Mouse (Mus musculus): ENCODE measurements around the gene Ugt1a5. TPM values are rescaled to one million over a fixed set of nuclear protein-coding genes. Genes with fewer than 3 reads are reported as not detected.
"Not testable (repeated sequence)": the region's sequence is repeated elsewhere in the genome, so short reads cannot be mapped to it uniquely, and the experiment has no call there.

Ugt1a5 gene
- polyA plus RNA-seq, 1 experiment from 2014 or later = not detected

DNA sequence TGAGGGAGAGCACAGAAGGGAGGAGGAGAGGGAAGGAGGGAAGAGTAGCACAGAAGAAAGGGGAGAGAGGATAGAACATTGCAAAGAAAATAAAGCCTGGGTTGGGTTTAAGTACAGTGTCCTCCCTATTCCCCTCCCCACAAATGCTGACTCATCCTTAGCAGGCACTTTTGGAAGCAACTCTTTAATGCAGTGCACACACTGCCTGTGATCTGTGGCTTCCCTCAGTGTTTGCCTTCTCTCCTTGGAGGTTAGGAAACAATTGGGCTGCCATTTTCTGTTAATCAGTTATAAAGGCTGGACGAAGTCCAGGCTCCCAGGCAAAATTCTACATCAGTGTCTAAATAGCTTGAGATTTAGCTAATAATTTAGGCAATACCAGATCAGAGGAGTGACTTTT lies 25.3 kb upstream of the Ugt1a5 start:
- H3K9me3 ChIP-seq; H3K36me3 ChIP-seq; H3K4me3 ChIP-seq; H3K27me3 ChIP-seq (replicated peaks); H3K4me1 ChIP-seq; H3K9ac ChIP-seq; H3K27ac ChIP-seq; ATAC-seq (ENCODE audit: low FRiP score, low read depth); H3K4me2 ChIP-seq (replicated peaks): not testable (repeated sequence)
- 43% methylated on average over 1 of the region's 1 CpGs for WGBS

DNA sequence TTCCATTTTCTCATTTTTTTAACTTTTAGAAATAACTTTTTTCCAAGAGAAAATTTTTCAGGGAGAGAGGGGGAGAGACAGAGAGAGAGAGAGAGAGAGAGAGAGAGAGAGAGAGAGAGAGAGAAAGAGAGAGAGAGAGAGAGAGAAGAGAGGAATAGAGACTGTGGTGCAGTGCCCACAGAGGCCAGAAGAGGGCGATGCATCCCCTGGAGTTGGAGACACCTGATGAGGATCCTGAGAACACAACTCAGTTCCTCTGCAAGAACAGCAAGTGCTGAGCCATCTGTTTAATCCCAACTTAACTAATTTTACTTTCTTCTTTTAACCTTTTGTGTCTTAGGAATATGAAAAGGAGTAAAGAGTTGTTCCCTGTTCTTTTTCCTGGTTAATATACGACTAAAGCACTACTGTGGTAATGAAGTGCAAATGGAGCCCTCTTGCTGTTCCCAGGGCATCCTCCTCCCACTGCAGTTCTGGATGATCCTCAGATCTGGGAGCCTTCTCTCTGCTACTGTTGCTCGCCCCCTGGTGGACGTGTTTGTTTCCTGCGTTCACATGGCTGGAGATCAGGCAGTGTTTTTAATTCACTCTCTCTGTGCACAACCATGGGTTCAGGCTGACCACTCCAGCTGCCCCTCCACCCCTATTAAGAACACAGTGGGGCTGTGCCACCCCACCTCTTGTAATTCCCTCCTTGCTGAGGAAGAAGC lies 21.7 kb upstream of the Ugt1a5 start:
- H3K27ac ChIP-seq; H3K9me3 ChIP-seq; H3K4me1 ChIP-seq; H3K36me3 ChIP-seq; H3K4me3 ChIP-seq; H3K27me3 ChIP-seq (replicated peaks); H3K9ac ChIP-seq; H3K4me2 ChIP-seq (replicated peaks); ATAC-seq (ENCODE audit: low FRiP score, low read depth): not testable (repeated sequence)
- WGBS = 5% methylated on average over 5 of the region's 5 CpGs

DNA sequence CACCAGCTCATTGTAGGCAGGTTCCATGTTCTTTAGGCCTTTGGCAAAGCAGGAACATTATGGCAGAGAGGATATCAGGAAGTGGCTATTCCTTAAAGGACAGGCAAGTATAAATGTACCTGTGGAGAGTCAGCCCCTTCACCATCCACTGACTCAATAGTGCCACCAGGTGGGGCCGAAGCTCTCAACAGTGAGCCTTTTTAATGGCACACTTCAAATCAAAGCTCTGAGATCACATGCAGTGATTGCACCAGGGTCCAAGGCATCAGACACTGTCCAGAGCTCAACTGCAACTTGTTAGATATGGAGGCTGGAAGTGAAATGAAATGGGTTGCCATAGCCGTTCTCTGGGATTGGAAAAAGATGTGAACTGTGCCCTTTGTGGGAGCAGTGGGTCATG lies 20.5 kb upstream of the Ugt1a5 start:
- H3K27ac ChIP-seq; H3K4me2 ChIP-seq (replicated peaks); H3K9ac ChIP-seq; ATAC-seq (ENCODE audit: low FRiP score, low read depth); H3K4me1 ChIP-seq; H3K36me3 ChIP-seq; H3K27me3 ChIP-seq (replicated peaks); H3K4me3 ChIP-seq; H3K9me3 ChIP-seq: not testable (repeated sequence)
- WGBS = 73% methylated on average over 2 of the region's 2 CpGs

DNA sequence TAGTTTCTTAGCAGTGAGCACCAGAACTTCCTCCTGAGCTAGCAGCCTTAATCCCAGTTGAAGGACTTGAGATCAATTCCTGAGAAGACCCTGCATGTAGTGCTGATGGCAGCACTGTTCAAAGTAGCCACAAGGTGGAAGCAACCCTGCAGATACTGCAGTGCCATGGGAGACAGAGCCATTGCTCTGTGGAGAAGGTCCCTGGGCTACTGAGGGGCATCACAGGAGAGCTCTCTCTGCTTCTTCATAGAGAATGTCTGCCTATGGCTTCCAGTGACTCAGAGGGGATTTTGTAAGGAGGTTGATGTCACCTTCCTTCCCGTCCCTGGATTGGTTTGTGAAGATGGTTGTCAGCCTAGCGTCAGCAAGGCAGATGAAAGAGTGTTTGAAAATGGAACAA lies 15.7 kb upstream of the Ugt1a5 start:
- H3K36me3 ChIP-seq; H3K4me1 ChIP-seq; H3K9ac ChIP-seq; H3K4me3 ChIP-seq; H3K9me3 ChIP-seq; ATAC-seq (ENCODE audit: low FRiP score, low read depth); H3K4me2 ChIP-seq (replicated peaks); H3K27me3 ChIP-seq (replicated peaks); H3K27ac ChIP-seq: not testable (repeated sequence)
- 74% methylated on average over 2 of the region's 2 CpGs for WGBS

DNA sequence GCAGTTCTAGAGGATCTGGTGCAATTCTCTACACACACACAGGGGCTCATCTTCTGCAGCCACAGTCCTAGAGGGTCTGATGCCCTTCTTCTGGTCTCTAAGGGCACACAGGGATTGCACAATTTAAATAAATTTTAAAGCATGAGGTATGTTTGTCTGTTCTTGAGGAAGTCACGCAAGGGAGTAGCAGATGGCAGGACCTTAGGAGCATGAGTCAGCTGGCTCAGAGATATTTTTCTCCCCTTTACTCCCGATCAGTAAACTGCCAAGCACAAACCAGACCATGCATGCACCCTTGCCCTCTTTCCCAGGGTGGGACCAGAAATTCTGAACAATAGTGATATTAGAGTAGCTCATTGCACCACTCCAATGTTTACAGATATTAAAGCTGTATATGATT lies 7.4 kb upstream of the Ugt1a5 start:
- Histone ChIP-seq H3K4me1 (no peaks in the 10 kb centered on the region), H3K36me3 (no peaks in the 10 kb centered on the region), H3K9ac (no peak overlapping the region), H3K9me3 (no peaks in the 10 kb centered on the region), H3K4me2 (replicated peaks) (no peak overlapping the region), H3K27me3 (replicated peaks) (no peaks in the 10 kb centered on the region), H3K27ac (no peak overlapping the region), H3K4me3 (no peak overlapping the region)
- no peak for ATAC-seq (ENCODE audit: low FRiP score, low read depth)
- 88% methylated on average over 2 of the region's 2 CpGs for WGBS

- H3K27ac ChIP-seq; H3K9me3 ChIP-seq; H3K9ac ChIP-seq; H3K4me3 ChIP-seq; ATAC-seq (ENCODE audit: low FRiP score, low read depth); H3K4me2 ChIP-seq (replicated peaks); H3K27me3 ChIP-seq (replicated peaks); H3K36me3 ChIP-seq; H3K4me1 ChIP-seq: not testable (repeated sequence)
- 91% methylated on average over 5 of the region's 7 CpGs for WGBS
Measured at GRCm38 (mm10) chr1:88172190-88172589, 6.4 kb downstream of the Ugt1a5 start.

DNA sequence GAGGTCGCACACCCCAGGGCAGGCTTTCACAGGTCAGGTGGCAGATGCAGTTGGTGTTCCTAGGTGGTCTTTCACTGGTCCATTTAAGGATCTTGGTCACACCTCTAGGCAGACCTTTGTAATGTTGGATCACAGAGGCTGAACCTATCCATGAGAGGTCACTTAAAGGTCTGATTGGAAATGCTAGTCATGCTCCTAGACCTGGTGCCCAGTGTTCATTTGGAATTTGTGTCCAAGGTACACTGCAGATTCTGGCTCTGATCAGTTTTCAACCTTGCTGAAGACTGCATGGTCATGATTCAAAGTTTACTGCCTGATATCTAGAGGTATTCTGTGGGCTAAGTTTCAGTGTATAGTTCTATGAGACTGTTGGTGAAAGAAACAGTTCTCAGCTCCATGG lies 13.8 kb downstream of the Ugt1a5 start:
- no peak overlapping the region for H3K9ac ChIP-seq
- ATAC-seq (ENCODE audit: low FRiP score, low read depth) = no peak
- no peak overlapping the region for H3K4me2 ChIP-seq (replicated peaks)
- H3K27ac ChIP-seq = no peak overlapping the region
- H3K36me3 ChIP-seq = no peaks in the 10 kb centered on the region
- 92% methylated on average over 1 of the region's 1 CpGs for WGBS
- H3K9me3 ChIP-seq = peaks cover 10% of the 10 kb centered on the region; the same call in 1 of the 2 replicates
- no peaks in the 10 kb centered on the region for H3K4me1 ChIP-seq
- no peak overlapping the region for H3K4me3 ChIP-seq
- no peaks in the 10 kb centered on the region for H3K27me3 ChIP-seq (replicated peaks)

DNA sequence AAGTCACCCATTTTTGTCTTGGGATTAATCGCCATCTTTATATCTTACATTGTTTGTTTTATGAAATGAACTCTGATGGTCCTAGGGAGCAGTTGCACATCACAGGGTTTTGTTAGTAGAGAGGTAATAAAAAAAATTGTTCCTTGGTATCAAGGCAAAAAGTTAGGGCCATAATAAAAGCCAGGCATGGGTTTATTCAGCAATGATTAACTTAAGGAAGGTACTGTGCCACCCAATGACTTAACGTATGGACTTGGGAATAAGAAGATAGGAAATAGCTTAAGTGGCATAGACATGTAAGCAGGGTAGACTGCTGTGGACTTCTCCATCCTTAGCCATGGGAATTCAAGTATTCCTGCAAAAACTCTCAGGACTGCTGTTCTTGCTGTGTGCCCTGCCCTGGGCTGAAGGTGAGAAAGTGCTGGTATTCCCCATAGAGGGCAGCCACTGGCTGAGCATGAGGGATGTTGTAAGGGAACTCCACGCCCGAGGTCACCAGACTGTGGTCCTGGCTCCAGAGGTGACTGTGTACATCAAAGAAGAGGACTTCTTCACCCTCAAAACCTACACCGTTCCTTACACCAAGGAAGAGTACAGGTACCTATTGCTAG lies 20.6 kb downstream of the Ugt1a5 start:
- no peak overlapping the region for H3K9ac ChIP-seq
- WGBS = 90% methylated on average over 5 of the region's 5 CpGs
- no peak overlapping the region for H3K4me3 ChIP-seq
- H3K27ac ChIP-seq = no peak overlapping the region
- H3K27me3 ChIP-seq (replicated peaks) = no peaks in the 10 kb centered on the region
- H3K9me3 ChIP-seq = no peaks in the 10 kb centered on the region
- no peak for ATAC-seq (ENCODE audit: low FRiP score, low read depth)
- H3K4me2 ChIP-seq (replicated peaks) = no peak overlapping the region
- H3K36me3 ChIP-seq = no peaks in the 10 kb centered on the region
- H3K4me1 ChIP-seq = no peaks in the 10 kb centered on the region

DNA sequence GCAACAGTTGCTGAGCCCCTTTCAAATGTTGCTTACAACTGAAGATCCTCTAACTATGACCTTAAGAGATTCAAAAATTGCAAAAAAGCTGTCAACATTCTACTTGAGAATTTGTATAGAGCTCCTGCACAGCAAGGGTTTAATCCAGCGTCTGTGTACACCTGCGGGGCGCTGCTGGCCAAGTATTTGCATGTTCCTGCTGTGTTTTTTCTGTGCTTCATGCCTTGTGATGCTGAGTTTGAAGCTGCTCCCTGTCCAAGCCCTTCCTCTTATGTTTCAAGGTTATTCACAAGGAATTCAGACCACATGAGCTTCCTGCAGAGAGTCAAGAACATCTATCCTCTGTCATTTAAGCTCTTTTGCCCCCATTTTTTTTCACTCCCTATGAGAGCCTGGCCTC lies 26.3 kb downstream of the Ugt1a5 start:
- Histone ChIP-seq H3K36me3 (no peaks in the 10 kb centered on the region), H3K9me3 (no peaks in the 10 kb centered on the region), H3K27ac (no peak overlapping the region), H3K4me3 (no peak overlapping the region), H3K9ac (no peak overlapping the region), H3K4me1 (no peaks in the 10 kb centered on the region), H3K27me3 (replicated peaks) (no peaks in the 10 kb centered on the region), H3K4me2 (replicated peaks) (no peak overlapping the region)
- 68% methylated on average over 3 of the region's 3 CpGs for WGBS
- no peak for ATAC-seq (ENCODE audit: low FRiP score, low read depth)

- no peak for ATAC-seq (ENCODE audit: low FRiP score, low read depth)
- 77% methylated on average over 1 of the region's 1 CpGs for WGBS
- Histone ChIP-seq H3K36me3 (no peaks in the 10 kb centered on the region), H3K4me2 (replicated peaks) (no peak overlapping the region), H3K9ac (no peak overlapping the region), H3K27ac (no peak overlapping the region), H3K27me3 (replicated peaks) (0 out of 2 replicates have a peak, but pooled peaks cover 3% of the 10 kb centered on the region), H3K4me3 (no peak overlapping the region), H3K4me1 (no peaks in the 10 kb centered on the region), H3K9me3 (no peaks in the 10 kb centered on the region)
Measured at GRCm38 (mm10) chr1:88195687-88196086, 29.9 kb downstream of the Ugt1a5 start.

DNA sequence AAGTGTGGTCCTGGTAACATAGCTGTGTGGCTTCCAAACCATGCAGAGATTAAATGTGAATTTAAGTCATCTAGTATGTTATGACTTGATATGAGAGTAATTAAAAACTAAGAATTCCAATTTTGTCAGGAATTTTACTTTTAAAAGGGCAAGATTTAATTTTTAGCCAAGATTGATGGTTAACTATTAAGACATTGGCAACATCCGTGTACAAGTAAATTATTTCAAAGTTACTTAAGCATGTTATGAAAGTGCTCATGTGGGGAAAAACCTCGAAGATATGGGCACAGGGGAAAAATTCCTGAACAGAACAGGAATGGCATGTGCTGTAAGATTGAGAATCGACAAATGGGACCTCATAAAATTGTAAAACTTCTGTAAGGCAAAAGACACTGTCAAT lies 31.6 kb downstream of the Ugt1a5 start:
- no peaks in the 10 kb centered on the region for H3K9me3 ChIP-seq
- H3K36me3 ChIP-seq = no peaks in the 10 kb centered on the region
- H3K4me3 ChIP-seq = no peak overlapping the region
- H3K4me1 ChIP-seq = no peaks in the 10 kb centered on the region
- no peak overlapping the region for H3K4me2 ChIP-seq (replicated peaks)
- WGBS = 77% methylated on average over 3 of the region's 3 CpGs
- H3K27ac ChIP-seq = no peak overlapping the region
- no peak for ATAC-seq (ENCODE audit: low FRiP score, low read depth)
- 0 out of 2 replicates have a peak, but pooled peaks cover 3% of the 10 kb centered on the region for H3K27me3 ChIP-seq (replicated peaks)
- no peak overlapping the region for H3K9ac ChIP-seq

DNA sequence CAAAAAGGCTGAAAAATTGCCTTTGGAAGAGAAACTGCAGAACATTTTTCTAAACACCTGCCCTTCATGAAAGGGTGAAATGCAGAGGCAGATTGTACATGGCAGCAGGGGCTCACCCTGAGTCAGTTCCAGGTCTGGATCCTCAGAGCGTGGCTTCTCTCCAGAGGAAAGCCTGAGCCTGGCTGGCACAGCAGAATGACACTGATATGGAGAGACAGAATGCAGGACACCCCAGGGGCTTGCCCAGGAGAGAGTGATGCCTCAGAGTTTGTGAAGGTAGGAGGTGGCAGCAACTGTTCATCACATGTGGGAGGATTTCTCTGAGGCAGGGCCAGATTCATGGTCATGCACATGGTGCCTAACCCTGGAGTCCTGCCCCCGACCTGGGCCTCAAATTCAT lies 34.2 kb downstream of the Ugt1a5 start:
- no peak overlapping the region for H3K27ac ChIP-seq
- H3K4me3 ChIP-seq = no peak overlapping the region
- H3K27me3 ChIP-seq (replicated peaks) = 0 out of 2 replicates have a peak, but pooled peaks cover 3% of the 10 kb centered on the region
- no peak overlapping the region for H3K9ac ChIP-seq
- H3K4me2 ChIP-seq (replicated peaks) = no peak overlapping the region
- no peaks in the 10 kb centered on the region for H3K4me1 ChIP-seq
- 82% methylated on average over 2 of the region's 2 CpGs for WGBS
- no peak for ATAC-seq (ENCODE audit: low FRiP score, low read depth)
- no peaks in the 10 kb centered on the region for H3K9me3 ChIP-seq
- no peaks in the 10 kb centered on the region for H3K36me3 ChIP-seq

DNA sequence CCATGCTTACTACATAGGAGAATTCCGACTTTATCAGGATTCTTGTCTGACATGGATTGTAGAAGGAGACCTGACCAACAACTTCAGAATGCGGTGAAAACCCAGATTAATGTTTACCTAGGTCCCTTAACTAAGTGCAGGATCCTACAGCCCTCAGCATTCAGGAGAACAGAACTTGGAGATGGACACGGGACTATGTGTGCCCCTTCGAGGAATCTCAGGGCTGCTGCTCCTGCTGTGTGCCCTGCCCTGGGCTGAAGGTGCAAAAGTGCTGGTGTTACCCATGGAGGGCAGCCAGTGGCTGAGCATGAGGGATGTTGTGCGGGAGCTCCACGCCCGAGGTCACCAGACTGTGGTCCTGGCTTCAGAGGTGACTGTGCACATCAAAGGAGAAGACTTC lies 34.6 kb downstream of the Ugt1a5 start, which contains the start of gene Ugt1a2:
Gene Ugt1a2 (plus strand): TSS at position 146 of the 400 bp plus-strand sequence.
- Histone ChIP-seq H3K36me3 (no peaks in the 10 kb centered on the region), H3K27me3 (replicated peaks) (0 out of 2 replicates have a peak, but pooled peaks cover 3% of the 10 kb centered on the region), H3K9me3 (no peaks in the 10 kb centered on the region), H3K9ac (no peak within 1 kb of the TSS), H3K4me3 (no peak within 1 kb of the TSS), H3K4me1 (peaks cover 4% of the 10 kb centered on the region; the same call in 1 of the 2 replicates), H3K4me2 (replicated peaks) (no peak within 1 kb of the TSS), H3K27ac (no peak within 1 kb of the TSS)
- no peak for ATAC-seq (ENCODE audit: low FRiP score, low read depth)
- WGBS = 84% methylated on average over 7 of the region's 7 CpGs

Measured in neural tube, embryonic 12.5 days (tissue).